Comparison of ENCODE assay signal across 22 mouse cellular contexts in genomic region chr3:20242050-20242449, GRCm38 (mm10). TPM values are rescaled to one million over a fixed set of nuclear protein-coding genes. Genes with fewer than 3 reads are reported as not detected.
DNase-seq lines count a peak whose midpoint lies in the region; ATAC-seq and TF ChIP-seq lines count a peak whose summit lies in the region.
"Had no signal": no experiment of that assay in that cellular context is flagged by ENCODE, and none has a peak within 500 bp of the region (broad histone marks: within the 10 kb centered on the region; RNA-seq: fewer than 3 reads in every experiment).

Gene Cpa3, minus strand, starts transcription at chr3:20242181.

- H3K4me3 ChIP-seq in heart, postnatal 0 days (ENCODE audit: low read depth, low read length), result no peak within 1 kb of the TSS
- no peak within 1 kb of the TSS for H3K4me3 ChIP-seq in stomach, embryonic 15.5 days (replicated peaks)
- H3K4me3 ChIP-seq: forebrain, embryonic 15.5 days; liver, embryonic 13.5 days; lung, embryonic 15.5 days; midbrain, embryonic 15.5 days; neural tube, embryonic 15.5 days had no signal

- no peak for DNase-seq in heart, postnatal 0 days (ENCODE audit: low spot score)
- no peak for DNase-seq in heart, adult 11 months
- DNase-seq in urinary bladder, adult 2 months (ENCODE audit: low spot score), result no peak
- no peak for DNase-seq in thymus, postnatal 36 days
- DNase-seq: adrenal gland, postnatal 14 days; cerebellum, adult 11 months; cerebellum, postnatal 25 days; kidney, adult 8-10 months; kidney, postnatal 14 days; left cerebral cortex, postnatal 4 days; liver, embryonic 13.5 days; right cerebral cortex, postnatal 14 days; thymus, postnatal 14 days had no signal

- no peak for TF ChIP-seq CTCF in heart, postnatal 0 days (IDR thresholded peaks at IDR 0.05; ENCODE audit: low read depth)

- H3K4me2 ChIP-seq in heart, postnatal 0 days (ENCODE audit: low read depth, low read length), result no peak within 1 kb of the TSS
- H3K4me2 ChIP-seq in stomach, embryonic 15.5 days, result no peak within 1 kb of the TSS
- H3K4me2 ChIP-seq: forebrain, embryonic 15.5 days; liver, embryonic 13.5 days; lung, embryonic 15.5 days; midbrain, embryonic 15.5 days; neural tube, embryonic 15.5 days had no signal

- no peak for TF ChIP-seq EP300 in heart, postnatal 0 days (IDR thresholded peaks at IDR 0.05; ENCODE audit: low read depth)

- no peaks in the 10 kb centered on the region for H3K4me1 ChIP-seq in heart, postnatal 0 days (ENCODE audit: control insufficient read depth, insufficient read depth)
- no peaks in the 10 kb centered on the region for H3K4me1 ChIP-seq in stomach, embryonic 15.5 days
- H3K4me1 ChIP-seq: forebrain, embryonic 15.5 days; liver, embryonic 13.5 days; lung, embryonic 15.5 days; midbrain, embryonic 15.5 days; neural tube, embryonic 15.5 days had no signal

- no peak within 1 kb of the TSS for H3K27ac ChIP-seq in heart, postnatal 0 days (ENCODE audit: low read depth)
- no peak within 1 kb of the TSS for H3K27ac ChIP-seq in stomach, embryonic 15.5 days
- H3K27ac ChIP-seq: forebrain, embryonic 15.5 days; liver, embryonic 13.5 days; lung, embryonic 15.5 days; midbrain, embryonic 15.5 days; neural tube, embryonic 15.5 days had no signal

- 63% methylated on average over 3 of the region's 3 CpGs for WGBS in heart, postnatal 0 days
- WGBS in stomach, embryonic 15.5 days, result 76% methylated on average over 3 of the region's 3 CpGs

- no peaks in the 10 kb centered on the region for H3K36me3 ChIP-seq in heart, postnatal 0 days (replicated peaks; ENCODE audit: control insufficient read depth, insufficient read depth, low read length)
- H3K36me3 ChIP-seq in stomach, embryonic 15.5 days, result no peaks in the 10 kb centered on the region
- H3K36me3 ChIP-seq: forebrain, embryonic 15.5 days; liver, embryonic 13.5 days; lung, embryonic 15.5 days; midbrain, embryonic 15.5 days; neural tube, embryonic 15.5 days had no signal

- ATAC-seq in heart, postnatal 0 days (ENCODE audit: insufficient read depth, low read depth), result no peak
- ATAC-seq in common myeloid progenitor, adult 5-6 weeks (replicated peaks; ENCODE audit: low read depth, poor library complexity, severe bottlenecking), result peak; percentile 69
- peak; percentile 83 to 89 for ATAC-seq in hematopoietic stem cell, adult 5-6 weeks (replicated peaks in 1 of 2; ENCODE audit: insufficient read depth in 1 of 2, low FRiP score in 2 of 2, low TSS enrichment in 1 of 2, low read depth in 1 of 2, poor library complexity in 2 of 2, severe bottlenecking in 2 of 2)
- ATAC-seq in stomach, embryonic 15.5 days (ENCODE audit: insufficient read depth, low FRiP score, low read depth), result no peak
- no peak for ATAC-seq in cerebellum, adult (ENCODE audit: insufficient number of reproducible peaks, low FRiP score, low TSS enrichment)
- ATAC-seq: forebrain, embryonic 15.5 days; midbrain, embryonic 15.5 days had no signal

- H3K27me3 ChIP-seq in heart, postnatal 0 days (ENCODE audit: control insufficient read depth, insufficient read depth, low read length), result no peaks in the 10 kb centered on the region
- no peaks in the 10 kb centered on the region for H3K27me3 ChIP-seq in stomach, embryonic 15.5 days (replicated peaks)
- H3K27me3 ChIP-seq: forebrain, embryonic 15.5 days; liver, embryonic 13.5 days; lung, embryonic 15.5 days; midbrain, embryonic 15.5 days; neural tube, embryonic 15.5 days had no signal

- no peaks in the 10 kb centered on the region for H3K9me3 ChIP-seq in heart, postnatal 0 days (replicated peaks; ENCODE audit: control insufficient read depth, low read length)
- no peaks in the 10 kb centered on the region for H3K9me3 ChIP-seq in stomach, embryonic 15.5 days
- H3K9me3 ChIP-seq: forebrain, embryonic 15.5 days; liver, embryonic 13.5 days; lung, embryonic 15.5 days; midbrain, embryonic 15.5 days; neural tube, embryonic 15.5 days had no signal

- no peak within 1 kb of the TSS for H3K9ac ChIP-seq in heart, postnatal 0 days (replicated peaks; ENCODE audit: low read depth, low read length)
- no peak within 1 kb of the TSS for H3K9ac ChIP-seq in stomach, embryonic 15.5 days
- H3K9ac ChIP-seq: forebrain, embryonic 15.5 days; liver, embryonic 13.5 days; lung, embryonic 15.5 days; midbrain, embryonic 15.5 days; neural tube, embryonic 15.5 days had no signal

RNA-seq across cellular contexts. Expression of gene Cpa3, which starts in this region (rescaled TPM):
- total RNA-seq in heart, postnatal 0 days (2014; rRNA removed; ENCODE audit: low replicate concordance), result 7.3 and 13.5 TPM in 2 replicates
- 16.3 and 19.6 TPM in 2 replicates for polyA plus RNA-seq in heart, postnatal 0 days (2015; fragmentation: Nextera tagmentation; extraction: Ambion mirVana)
- total RNA-seq in common myeloid progenitor, adult 5-6 weeks (2017), result 144 and 147 TPM in 2 replicates
- 25.3 and 46.5 TPM in 2 replicates for total RNA-seq in hematopoietic stem cell, adult 5-6 weeks (2017)
- polyA plus RNA-seq in stomach, embryonic 15.5 days (2015; fragmentation: Nextera tagmentation; extraction: Ambion mirVana), result 30.6 and 30.9 TPM in 2 replicates
- 4.4 and 5.7 TPM in 2 replicates for polyA plus RNA-seq in urinary bladder, adult 2 months (2012; rRNA removed)
- total RNA-seq: left cerebral cortex, adult 18-20 months had no signal

Comparison
In these comparisons a context has a peak if more than half of its experiments do, and no peak if none do; other contexts are left out.
1. ATAC-seq: peak in common myeloid progenitor, adult 5-6 weeks (single experiment) and hematopoietic stem cell, adult 5-6 weeks (2 of 2); none in heart, postnatal 0 days (single experiment), stomach, embryonic 15.5 days (single experiment) and cerebellum, adult (single experiment).